Mouse (Mus musculus) midbrain, embryonic 15.5 days (tissue): ENCODE measurements at regions not wholly inside any gene's neighbourhood (a gene's known extent, or its start where the extent isn't known, plus 50 kb on each side); places are given as distances from the start of the nearest gene placed in this dataset.

ENCODE experiments used
- ATAC-seq: fragments of 200-750 bp; cut with Nextera tagmentation; replicated peaks from 2 replicates; pipeline ENCODE4 v1.8.0; 2017; ENCODE audit warnings: moderate TSS enrichment
- H3K27ac ChIP-seq: fragments of 300-500 bp; sonication (generic); 2 replicates; pipeline ENCODE4 v1.5.1; 2015; ENCODE audit warnings: mild to moderate bottlenecking, inconsistent platforms
- H3K27me3 ChIP-seq: fragments of 300-500 bp; sonication (generic); replicated peaks from 2 replicates; pipeline ENCODE4 v1.6.1; 2015; ENCODE audit warnings: inconsistent platforms
- H3K36me3 ChIP-seq: fragments of 300-500 bp; sonication (generic); replicated peaks from 2 replicates; pipeline ENCODE4 v1.6.1; 2015; ENCODE audit warnings: inconsistent platforms
- H3K4me1 ChIP-seq: fragments of 300-500 bp; sonication (generic); 2 replicates; pipeline ENCODE4 v1.6.1; 2015; ENCODE audit warnings: inconsistent platforms
- H3K4me2 ChIP-seq: fragments of 300-500 bp; sonication (generic); 2 replicates; pipeline ENCODE4 v1.6.1; 2015; ENCODE audit warnings: inconsistent platforms, mild to moderate bottlenecking, moderate library complexity
- H3K4me3 ChIP-seq: fragments of 300-500 bp; sonication (generic); 2 replicates; pipeline ENCODE4 v1.5.1; 2015; ENCODE audit warnings: mild to moderate bottlenecking, inconsistent platforms
- H3K9ac ChIP-seq: fragments of 300-500 bp; sonication (generic); 2 replicates; pipeline ENCODE4 v1.6.1; 2015; ENCODE audit warnings: mild to moderate bottlenecking, inconsistent platforms
- H3K9me3 ChIP-seq: fragments of 300-500 bp; sonication (generic); 2 replicates; pipeline ENCODE4 v1.6.1; 2016; ENCODE audit warnings: inconsistent platforms
- WGBS: fragments of 180-500 bp; shearing (Covaris S2); methylation state at CpG from one replicate; pipeline ENCODE4 v1.1.7; 2015; ENCODE audit warnings: mixed read lengths; 5-methylcytosine and 5-hydroxymethylcytosine counted together

DNA sequence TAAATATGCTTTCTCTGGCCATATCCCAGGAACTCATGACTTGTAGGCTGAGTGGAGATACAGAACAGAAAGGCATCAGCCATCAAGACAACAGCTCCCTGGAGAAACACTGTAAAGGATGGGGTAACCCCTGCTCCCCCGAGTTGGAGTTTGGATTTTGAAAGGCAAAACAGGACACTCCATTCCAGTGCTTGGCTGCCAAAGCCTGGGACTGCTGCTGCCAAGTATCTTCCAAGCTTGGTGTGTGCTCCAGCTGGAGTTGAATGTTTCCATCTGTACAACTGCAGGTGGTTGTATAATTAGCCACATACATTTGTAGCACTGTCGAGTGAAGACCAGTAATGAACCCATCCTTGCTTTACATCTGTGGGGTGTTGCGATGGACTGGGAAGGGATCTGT is 62.1 kb downstream of the 4933412E24Rik start:
- Histone ChIP-seq H3K27ac (no peak overlapping the region), H3K36me3 (no peaks in the 10 kb centered on the region), H3K27me3 (no peaks in the 10 kb centered on the region), H3K9ac (no peak overlapping the region), H3K9me3 (no peaks in the 10 kb centered on the region), H3K4me2 (no peak overlapping the region), H3K4me1 (no peaks in the 10 kb centered on the region), H3K4me3 (no peak overlapping the region)
- no peak for ATAC-seq
- 80% methylated on average over 3 of the region's 3 CpGs for WGBS

DNA sequence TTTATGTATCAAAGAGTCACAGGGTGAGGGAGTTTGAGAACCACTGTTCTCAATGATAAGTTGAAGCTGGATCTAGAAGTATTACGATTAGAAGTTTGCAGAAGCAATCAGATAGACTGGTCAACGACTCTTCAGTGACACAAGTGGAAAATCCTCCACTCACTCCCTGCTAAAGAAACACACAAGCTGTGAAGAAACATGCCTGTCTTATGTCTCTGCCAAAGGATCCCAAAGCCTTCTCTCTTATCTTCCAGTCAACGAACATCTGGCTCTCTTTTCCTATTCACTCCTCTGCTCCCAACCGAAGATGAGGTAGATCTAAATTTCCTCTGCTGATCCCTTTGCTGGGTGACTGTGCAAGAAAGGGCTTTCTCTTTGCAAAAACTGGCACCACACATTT is 62.6 kb downstream of the 4933412E24Rik start:
- Histone ChIP-seq H3K4me1 (no peaks in the 10 kb centered on the region), H3K27ac (no peak overlapping the region), H3K36me3 (no peaks in the 10 kb centered on the region), H3K4me3 (no peak overlapping the region), H3K9ac (no peak overlapping the region), H3K9me3 (no peaks in the 10 kb centered on the region), H3K4me2 (no peak overlapping the region), H3K27me3 (no peaks in the 10 kb centered on the region)
- 88% methylated on average over 4 of the region's 4 CpGs for WGBS
- ATAC-seq: no peak

DNA sequence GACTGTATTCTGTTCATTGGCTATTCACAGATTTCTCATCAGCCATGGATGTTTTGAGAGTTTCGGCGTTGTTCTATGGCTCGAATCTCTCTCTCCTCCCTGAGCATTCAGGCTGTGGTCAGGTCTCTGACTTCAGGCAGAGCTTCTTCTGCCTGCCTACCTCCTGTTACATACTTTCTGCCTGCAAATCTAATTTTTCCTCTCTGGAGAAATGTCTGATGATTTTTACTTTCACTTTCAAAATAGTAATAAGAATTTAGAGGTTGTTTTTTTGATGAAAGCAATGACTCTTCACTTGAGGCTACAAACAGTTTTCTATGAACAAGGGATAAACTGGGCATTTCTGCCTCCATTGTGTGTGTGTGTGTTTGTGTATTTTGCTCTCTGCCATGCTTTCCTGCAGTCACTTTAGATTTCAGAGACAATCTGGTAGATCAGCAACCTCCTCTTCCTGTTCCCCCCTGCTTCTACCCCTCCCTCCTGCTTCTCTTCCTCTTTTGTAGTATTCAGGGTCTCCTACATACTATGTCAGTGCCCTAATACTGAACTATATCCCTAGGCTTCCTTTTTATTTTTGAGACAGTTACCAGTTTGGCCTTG is 65.7 kb downstream of the 4933412E24Rik start:
- ATAC-seq: no peak
- H3K4me1 ChIP-seq: no peaks in the 10 kb centered on the region
- no peak overlapping the region for H3K27ac ChIP-seq
- H3K9ac ChIP-seq: no peak overlapping the region
- H3K36me3 ChIP-seq: no peaks in the 10 kb centered on the region
- no peak overlapping the region for H3K4me2 ChIP-seq
- no peak overlapping the region for H3K4me3 ChIP-seq
- 88% methylated on average over 3 of the region's 3 CpGs for WGBS
- H3K9me3 ChIP-seq: no peaks in the 10 kb centered on the region
- H3K27me3 ChIP-seq: no peaks in the 10 kb centered on the region

DNA sequence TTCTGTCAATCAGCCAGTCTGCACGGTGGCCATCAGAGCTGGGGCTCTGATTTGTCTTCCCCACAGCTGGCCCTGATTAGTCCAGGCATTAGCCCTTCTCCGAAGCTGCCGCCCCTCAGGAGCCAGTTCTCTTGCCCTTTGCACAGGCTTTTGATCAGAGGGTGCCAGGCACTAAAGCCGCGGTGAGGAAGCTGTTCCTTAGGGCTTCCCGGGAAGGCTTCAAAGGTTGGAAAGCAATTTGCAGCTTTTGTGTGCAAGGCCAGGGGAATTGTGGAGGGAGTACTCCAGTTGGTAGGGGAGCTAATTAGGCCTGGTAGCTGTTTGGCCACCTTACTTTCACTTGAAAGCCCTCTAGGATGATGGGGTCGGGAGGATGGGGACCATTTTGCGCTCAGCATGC is 71.2 kb downstream of the 4933412E24Rik start:
- Histone ChIP-seq H3K9ac (no peak overlapping the region), H3K27me3 (no peaks in the 10 kb centered on the region), H3K4me3 (no peak overlapping the region), H3K4me2 (no peak overlapping the region), H3K36me3 (no peaks in the 10 kb centered on the region), H3K4me1 (peaks cover 7% of the 10 kb centered on the region; the same call in 1 of the 2 replicates), H3K9me3 (no peaks in the 10 kb centered on the region), H3K27ac (no peak overlapping the region)
- peak; percentile 84 for ATAC-seq
- WGBS: 7% methylated on average over 8 of the region's 8 CpGs

DNA sequence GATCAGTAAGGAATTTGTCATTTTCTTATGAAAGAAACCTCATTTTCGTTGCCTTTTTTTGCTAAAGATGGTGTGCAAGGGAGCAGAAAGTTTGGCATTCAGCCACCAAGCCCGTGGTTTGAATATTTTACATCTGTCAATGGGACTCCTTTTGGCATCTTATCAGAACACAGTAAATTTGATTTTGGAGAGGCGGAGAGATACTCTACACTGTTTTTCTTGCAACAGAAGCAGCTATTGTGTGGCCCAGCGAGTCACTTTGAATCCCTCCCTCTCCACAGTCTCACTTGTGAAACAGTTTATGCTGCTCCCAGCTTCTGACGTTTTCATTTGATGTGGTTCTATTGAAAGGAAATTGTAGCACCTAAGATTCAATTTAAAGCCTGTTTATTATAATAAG is 79.9 kb downstream of the 4933412E24Rik start:
- peak; percentile 63; the same call in 1 of the 2 replicates for ATAC-seq

DNA sequence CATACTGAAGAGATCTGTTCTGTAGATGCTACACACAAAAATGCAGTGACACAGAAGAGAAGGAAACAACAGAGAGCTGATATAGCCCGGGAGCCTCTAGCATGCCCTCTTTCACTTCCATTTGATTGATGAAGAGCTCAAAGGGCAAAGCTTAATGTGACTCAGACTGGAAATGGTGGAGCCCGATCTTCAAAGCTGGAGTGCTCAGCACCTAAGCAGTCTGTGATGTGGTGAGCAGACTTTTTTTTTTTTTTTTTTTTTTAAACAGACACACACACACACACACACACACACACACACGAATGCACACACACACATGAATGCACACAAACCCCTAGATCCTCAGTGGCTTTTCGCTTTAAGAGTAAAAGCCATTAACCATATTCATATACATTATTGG is 102.6 kb downstream of the 4933412E24Rik start:
- no peaks in the 10 kb centered on the region for H3K9me3 ChIP-seq
- WGBS: 71% methylated on average over 4 of the region's 4 CpGs
- no peaks in the 10 kb centered on the region for H3K4me1 ChIP-seq
- no peak for ATAC-seq
- no peak overlapping the region for H3K27ac ChIP-seq
- H3K27me3 ChIP-seq: no peaks in the 10 kb centered on the region
- H3K4me2 ChIP-seq: no peak overlapping the region
- H3K4me3 ChIP-seq: no peak overlapping the region
- no peaks in the 10 kb centered on the region for H3K36me3 ChIP-seq
- H3K9ac ChIP-seq: no peak overlapping the region

More for the DNA sequence above, 79.9 kb downstream of the 4933412E24Rik start:
- 25% methylated on average over 5 of the region's 5 CpGs for WGBS
- Histone ChIP-seq H3K9ac (no peak overlapping the region), H3K36me3 (no peaks in the 10 kb centered on the region), H3K4me1 (peaks cover 10% of the 10 kb centered on the region), H3K9me3 (no peaks in the 10 kb centered on the region), H3K4me3 (no peak overlapping the region), H3K27me3 (no peaks in the 10 kb centered on the region), H3K27ac (peak overlapping the region; percentile 6; the same call in 1 of the 2 replicates), H3K4me2 (no peak overlapping the region)

DNA sequence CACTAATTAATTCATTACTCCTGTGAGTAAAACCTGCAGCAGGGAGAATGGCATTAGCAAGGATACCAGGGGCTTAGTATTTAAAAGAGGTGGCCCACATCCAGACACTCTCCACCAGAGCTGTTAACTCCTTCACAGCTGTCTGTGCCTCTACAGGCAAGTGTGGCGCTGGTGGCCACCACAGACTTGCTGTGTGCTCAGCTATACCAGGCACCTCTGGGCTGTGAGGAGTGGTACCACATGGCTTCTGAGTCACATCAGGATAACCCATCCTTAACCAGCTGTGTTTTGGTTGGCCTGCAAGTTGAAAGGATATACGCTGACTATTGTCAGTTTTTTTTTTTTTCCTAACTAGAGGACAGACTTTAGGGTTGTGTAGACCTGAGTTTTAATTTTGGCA is 108.1 kb downstream of the 4933412E24Rik start:
- ATAC-seq: peak; percentile 48; the same call in 1 of the 2 replicates
- Histone ChIP-seq H3K9me3 (no peaks in the 10 kb centered on the region), H3K9ac (no peak overlapping the region), H3K27me3 (no peaks in the 10 kb centered on the region), H3K27ac (no peak overlapping the region), H3K4me2 (no peak overlapping the region), H3K36me3 (no peaks in the 10 kb centered on the region), H3K4me3 (no peak overlapping the region), H3K4me1 (no peaks in the 10 kb centered on the region)
- 79% methylated on average over 2 of the region's 2 CpGs for WGBS

DNA sequence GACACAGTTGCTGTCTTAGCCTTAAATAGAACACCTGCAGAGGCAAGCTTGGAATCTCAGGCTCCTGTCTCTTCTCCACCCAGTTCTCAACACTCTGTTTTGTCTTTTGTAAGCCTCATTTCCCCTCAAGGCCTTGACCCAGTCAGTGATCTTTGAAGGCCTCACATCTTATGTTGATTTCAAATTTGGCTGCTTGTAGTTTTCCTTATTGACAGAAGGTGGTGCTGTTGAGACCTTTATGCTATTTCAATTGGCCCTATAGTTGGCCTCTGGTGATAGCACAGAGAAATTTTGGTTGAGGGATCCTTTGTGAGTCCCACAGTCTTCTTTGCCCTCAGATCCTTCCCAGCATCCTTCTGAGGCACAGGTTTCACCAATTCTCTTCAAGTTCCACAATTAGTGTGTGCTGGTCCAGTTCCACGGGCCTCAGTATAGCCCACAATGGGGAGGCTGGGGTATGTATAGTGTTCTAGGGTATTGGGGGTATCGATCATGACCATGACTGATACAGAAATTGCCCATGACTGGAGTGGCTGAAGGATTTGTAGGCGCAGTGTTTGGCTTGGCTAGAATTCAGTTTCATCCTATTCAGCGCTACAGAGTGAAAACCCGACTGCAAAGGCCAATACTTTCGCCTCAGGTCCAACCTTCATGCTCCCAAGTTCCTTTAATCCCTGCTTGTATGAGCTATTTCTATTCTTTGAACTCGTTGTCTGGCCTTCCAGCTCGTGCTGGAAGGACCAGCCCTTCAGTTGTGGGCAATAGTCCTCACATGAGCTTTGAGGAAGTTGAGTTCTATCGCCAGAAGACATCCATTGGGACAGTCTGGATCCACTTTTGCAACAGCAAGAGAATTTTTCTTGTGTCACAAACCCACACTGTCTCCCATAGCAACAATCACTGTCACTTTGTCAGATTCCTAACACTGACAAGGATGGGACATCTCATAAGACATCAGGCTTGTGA is 110.3 kb downstream of the 4933412E24Rik start:
- no peak overlapping the region for H3K4me3 ChIP-seq
- no peaks in the 10 kb centered on the region for H3K9me3 ChIP-seq
- no peak overlapping the region for H3K27ac ChIP-seq
- no peaks in the 10 kb centered on the region for H3K36me3 ChIP-seq
- 83% methylated on average over 9 of the region's 9 CpGs for WGBS
- H3K9ac ChIP-seq: no peak overlapping the region
- no peaks in the 10 kb centered on the region for H3K27me3 ChIP-seq
- ATAC-seq: 0 out of 2 replicates have a peak, but pooled peaks have one; percentile 60
- H3K4me1 ChIP-seq: no peaks in the 10 kb centered on the region
- no peak overlapping the region for H3K4me2 ChIP-seq

DNA sequence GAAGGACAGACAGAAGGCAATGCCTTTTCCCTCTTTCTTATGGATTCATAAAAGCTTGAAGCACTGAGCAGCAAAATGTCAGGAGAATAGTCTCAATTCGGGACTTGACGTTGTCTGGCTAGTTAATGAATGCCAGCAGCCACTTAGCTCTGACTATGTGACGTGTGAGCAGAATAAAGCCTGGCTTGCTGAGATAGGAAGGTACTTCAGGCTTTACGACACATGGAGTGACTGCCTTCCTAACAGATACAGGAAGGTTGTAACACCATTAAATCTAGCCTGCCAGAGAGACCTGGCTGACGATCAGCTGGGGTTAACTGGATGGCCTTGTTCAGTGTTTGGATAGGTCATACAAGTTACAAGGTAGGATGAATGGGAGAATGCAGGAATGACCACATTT is 111.7 kb downstream of the 4933412E24Rik start:
- H3K9me3 ChIP-seq: no peaks in the 10 kb centered on the region
- ATAC-seq: no peak
- H3K27ac ChIP-seq: no peak overlapping the region
- H3K27me3 ChIP-seq: no peaks in the 10 kb centered on the region
- no peak overlapping the region for H3K4me3 ChIP-seq
- no peaks in the 10 kb centered on the region for H3K36me3 ChIP-seq
- no peak overlapping the region for H3K4me2 ChIP-seq
- H3K9ac ChIP-seq: no peak overlapping the region
- whole genome bisulfite sequencing: 66% methylated on average over 5 of the region's 5 CpGs
- no peaks in the 10 kb centered on the region for H3K4me1 ChIP-seq

DNA sequence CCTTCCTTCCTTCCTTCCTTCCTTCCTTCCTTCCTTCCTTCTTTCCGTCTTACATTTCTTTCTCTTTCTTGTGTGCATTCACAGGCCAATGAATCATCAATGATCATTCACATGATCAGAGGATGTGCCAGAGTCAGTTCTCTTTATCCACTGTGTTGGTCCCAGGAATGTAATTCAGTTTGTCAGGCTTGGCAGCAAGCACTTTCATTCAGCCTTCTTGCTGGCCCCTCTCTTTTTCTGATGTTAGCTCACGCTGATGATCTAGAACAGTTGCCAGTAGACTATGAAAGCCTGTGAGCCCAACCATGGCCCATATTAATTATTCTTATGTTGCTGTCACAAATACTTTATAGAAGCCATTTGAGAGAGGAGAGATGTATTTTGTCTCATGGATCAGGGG is 127.4 kb downstream of the 4933412E24Rik start:
- no peak for ATAC-seq
- Histone ChIP-seq H3K9me3 (no peaks in the 10 kb centered on the region), H3K4me3 (no peak overlapping the region), H3K27me3 (no peaks in the 10 kb centered on the region), H3K36me3 (no peaks in the 10 kb centered on the region), H3K9ac (no peak overlapping the region), H3K4me1 (no peaks in the 10 kb centered on the region), H3K27ac (no peak overlapping the region), H3K4me2 (no peak overlapping the region)
- WGBS: 89% methylated on average over 2 of the region's 2 CpGs

DNA sequence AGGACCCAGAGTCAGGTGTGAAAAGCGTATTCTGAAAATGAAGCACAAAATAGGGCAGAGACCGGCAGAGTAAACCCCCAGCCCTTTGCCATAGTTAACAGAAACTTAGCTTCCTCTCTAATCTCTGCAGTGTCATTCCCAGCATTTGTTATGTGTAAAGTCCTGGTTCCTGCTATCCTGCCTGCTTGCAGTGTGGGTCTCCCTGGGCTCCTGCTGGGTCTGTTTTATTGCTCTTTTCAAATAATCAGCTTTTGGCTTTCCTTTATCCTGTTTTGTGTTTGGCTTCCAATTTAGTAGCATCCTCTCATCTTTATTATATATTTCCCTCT is 128.3 kb downstream of the 4933412E24Rik start:
- H3K4me3 ChIP-seq: no peak overlapping the region
- no peaks in the 10 kb centered on the region for H3K4me1 ChIP-seq
- no peaks in the 10 kb centered on the region for H3K36me3 ChIP-seq
- H3K9ac ChIP-seq: no peak overlapping the region
- 32% methylated on average over 2 of the region's 2 CpGs for WGBS
- no peaks in the 10 kb centered on the region for H3K9me3 ChIP-seq
- H3K4me2 ChIP-seq: no peak overlapping the region
- H3K27me3 ChIP-seq: no peaks in the 10 kb centered on the region
- H3K27ac ChIP-seq: no peak overlapping the region
- ATAC-seq: no peak

DNA sequence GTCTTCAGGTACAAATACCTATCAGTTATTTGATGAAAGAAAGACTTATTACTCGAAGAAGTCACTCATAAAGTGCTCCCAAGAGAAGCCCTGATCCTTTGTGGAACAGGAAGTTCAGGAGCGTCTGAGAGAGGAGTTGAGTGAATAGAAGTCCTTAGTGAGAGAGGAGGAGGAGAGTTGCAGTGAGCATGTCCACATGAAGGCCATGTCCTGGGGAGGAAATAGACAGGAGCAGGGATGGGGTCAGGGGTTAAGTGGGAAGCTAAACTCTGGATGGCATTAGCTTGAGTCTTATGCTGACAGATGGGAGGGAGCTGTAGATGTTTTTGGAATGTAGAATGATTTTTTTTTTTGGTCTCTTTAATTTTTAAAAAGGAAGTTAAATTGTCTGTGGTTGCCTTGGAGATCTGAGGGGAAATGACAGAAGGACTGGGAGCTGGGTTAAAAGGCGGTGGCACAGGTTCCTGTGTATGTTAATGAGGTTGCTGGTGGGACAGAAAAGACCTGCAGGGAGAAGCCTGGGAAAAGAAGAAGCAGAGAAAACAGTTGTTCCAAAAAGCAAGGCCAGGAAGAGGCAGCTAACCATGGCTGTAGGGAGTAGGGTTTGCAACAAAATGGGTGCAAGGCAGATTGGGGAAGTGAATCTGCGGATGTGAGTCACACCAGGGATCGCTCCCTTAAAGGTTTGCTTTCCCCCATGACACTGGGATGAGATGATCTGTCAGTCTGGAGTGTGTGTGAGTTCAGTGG is 128.9 kb downstream of the 4933412E24Rik start:
- H3K27ac ChIP-seq: no peak overlapping the region
- WGBS: 45% methylated on average over 5 of the region's 5 CpGs

More for the DNA sequence above, 128.9 kb downstream of the 4933412E24Rik start:
- Histone ChIP-seq H3K36me3 (no peaks in the 10 kb centered on the region), H3K9me3 (no peaks in the 10 kb centered on the region), H3K9ac (no peak overlapping the region), H3K4me3 (no peak overlapping the region), H3K4me2 (no peak overlapping the region), H3K4me1 (no peaks in the 10 kb centered on the region), H3K27me3 (no peaks in the 10 kb centered on the region)
- no peak for ATAC-seq
